Mouse (Mus musculus): Measurements from ENCODE around the gene Adam19. TPM values are rescaled to one million over a fixed set of nuclear protein-coding genes. Genes with fewer than 3 reads are reported as not detected.

Adam19 gene
- polyA plus RNA-seq, 1 experiment: 43.2 TPM

DNA sequence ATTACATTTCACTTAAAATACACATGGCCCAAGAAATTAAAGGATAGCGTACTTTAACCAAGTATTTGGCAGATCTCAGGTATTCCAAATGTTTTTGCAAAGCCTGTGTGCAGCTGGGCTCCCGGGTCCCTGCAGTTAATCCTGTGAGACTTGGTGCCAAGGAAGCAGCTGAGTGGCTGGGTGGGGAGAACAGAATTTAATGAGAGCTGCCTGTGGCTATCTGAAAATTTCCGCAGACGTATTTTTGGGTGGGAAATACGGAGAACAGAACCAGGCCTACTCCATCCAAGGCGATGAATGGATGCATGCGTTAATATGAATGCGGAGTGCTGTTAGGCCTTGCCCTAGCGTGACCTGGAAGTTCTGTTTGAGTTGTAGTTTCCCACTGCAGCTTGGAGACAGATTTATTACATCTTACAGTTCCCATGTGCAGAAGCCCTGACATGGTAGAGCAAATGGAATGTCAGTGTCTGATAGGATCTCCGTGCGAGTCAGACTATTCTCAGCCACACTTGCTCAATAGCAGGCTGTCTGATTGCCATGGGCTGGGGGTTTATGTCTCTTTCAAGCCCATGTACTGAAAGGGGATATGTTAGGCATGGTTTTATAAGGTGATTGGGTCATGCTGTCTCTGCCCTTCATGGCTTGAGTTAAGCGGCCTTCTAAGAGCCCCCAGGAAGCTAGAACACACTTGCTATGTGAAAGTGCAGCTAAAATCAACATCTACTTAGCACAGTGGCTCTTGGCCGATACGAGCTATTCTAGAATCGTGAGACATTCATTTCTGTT, 17.5 kb downstream of the Adam19 start:
- Histone ChIP-seq H3K4me2 (ENCODE audit: low read depth) (peak overlapping the region; percentile 80), H3K27me3 (ENCODE audit: control insufficient read depth, insufficient read depth, insufficient read length) (no peaks in the 10 kb centered on the region), H3K36me3 (ENCODE audit: control insufficient read depth, insufficient read depth) (peaks cover 30% of the 10 kb centered on the region), H3K4me3 (no peak overlapping the region), H3ac (ENCODE audit: control insufficient read depth, insufficient read length) (peak overlapping the region; percentile 8), H3K79me2 (ENCODE audit: control insufficient read depth, insufficient read depth) (peaks cover 32% of the 10 kb centered on the region)
- TF ChIP-seq TCF3 (IDR thresholded peaks at IDR 0.05; ENCODE audit: insufficient read length, low read depth): peak; percentile 67
- no peak for TF ChIP-seq MAX (IDR thresholded peaks at IDR 0.05; ENCODE audit: low read depth)
- TF ChIP-seq MYOD1 (IDR thresholded peaks at IDR 0.05; ENCODE audit: control insufficient read depth in 1 of 3, insufficient read length in 2 of 3, low read depth in 2 of 3): peak; percentile 62 to 80 (median 63)
- TF ChIP-seq MYOG (IDR thresholded peaks at IDR 0.05; ENCODE audit: control insufficient read depth in 1 of 3, insufficient read depth in 1 of 3, insufficient read length in 2 of 3, low read depth in 2 of 3): peak in 2 of 3 experiments; percentile 87
- no peak for TF ChIP-seq POLR2A (IDR thresholded peaks at IDR 0.05; ENCODE audit: insufficient read length, low read depth)
- no peak for TF ChIP-seq E2F4 (IDR thresholded peaks at IDR 0.05; ENCODE audit: insufficient read depth)
- peak; percentile 49 for TF ChIP-seq POLR2AphosphoS2 (IDR thresholded peaks at IDR 0.05; ENCODE audit: insufficient read length, low read depth)
- TF ChIP-seq TCF12 (IDR thresholded peaks at IDR 0.05; ENCODE audit: insufficient read depth, poor library complexity, severe bottlenecking): peak; percentile 97
- TF ChIP-seq CEBPB (IDR thresholded peaks at IDR 0.05; ENCODE audit: insufficient read depth, poor library complexity, severe bottlenecking): peak; percentile 79
- TF ChIP-seq SRF (IDR thresholded peaks at IDR 0.05; ENCODE audit: control insufficient read depth, insufficient read length, low read depth): no peak

DNA sequence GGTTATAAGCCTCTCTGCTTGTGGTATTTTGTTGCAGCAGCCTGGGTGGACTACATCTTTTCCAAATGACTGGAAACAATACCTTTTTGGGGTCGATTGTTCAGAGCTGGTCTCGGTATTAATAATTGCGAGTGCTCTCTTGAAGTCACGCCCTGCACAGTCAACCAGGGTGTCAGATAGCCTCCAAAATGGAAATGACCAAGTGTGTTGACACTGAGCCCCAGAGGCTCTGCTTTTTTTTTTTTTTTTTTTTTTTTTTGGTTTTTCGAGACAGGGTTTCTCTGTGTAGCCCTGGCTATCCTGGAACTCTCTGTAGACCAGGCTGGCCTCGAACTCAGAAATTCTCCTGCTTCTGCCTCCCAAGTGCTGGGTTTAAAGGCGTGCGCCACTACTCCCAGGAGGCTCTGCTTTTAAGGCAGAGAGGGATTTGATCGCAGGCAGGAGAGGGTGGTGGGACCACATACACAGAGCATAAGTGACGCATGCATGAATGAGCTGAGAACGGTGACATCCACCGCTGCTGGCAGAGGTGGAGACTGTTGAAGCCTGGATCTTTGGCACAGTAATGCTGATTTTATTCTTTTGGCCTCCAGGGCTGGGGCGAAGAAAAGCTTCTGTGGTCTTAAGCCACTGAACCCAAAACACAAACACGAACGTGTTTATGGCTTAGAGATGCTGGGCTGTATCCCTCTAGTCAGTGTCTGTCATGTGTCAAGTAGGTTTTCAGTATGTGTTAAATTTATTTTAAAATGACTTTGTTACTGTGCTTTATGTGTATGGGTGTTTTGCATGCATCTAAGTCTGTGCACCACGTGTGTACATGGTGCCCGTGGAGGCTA, 18.3 kb downstream of the Adam19 start:
- TF ChIP-seq POLR2AphosphoS2 (IDR thresholded peaks at IDR 0.05; ENCODE audit: insufficient read length, low read depth) (no peak), POLR2A (IDR thresholded peaks at IDR 0.05; ENCODE audit: insufficient read length, low read depth) (peak; percentile 28)
- Histone ChIP-seq H3K79me2 (ENCODE audit: control insufficient read depth, insufficient read depth) (peaks cover 35% of the 10 kb centered on the region), H3K4me3 (no peak overlapping the region), H3K27me3 (ENCODE audit: control insufficient read depth, insufficient read depth, insufficient read length) (no peaks in the 10 kb centered on the region), H3K36me3 (ENCODE audit: control insufficient read depth, insufficient read depth) (peaks cover 37% of the 10 kb centered on the region), H3K4me2 (ENCODE audit: low read depth) (peak overlapping the region; percentile 80), H3ac (ENCODE audit: control insufficient read depth, insufficient read length) (peak overlapping the region; percentile 8)

GRCm38 (mm10) chr11:46075507-46075906, 19.7 kb downstream of the Adam19 start:
- Histone ChIP-seq H3K79me2 (ENCODE audit: control insufficient read depth, insufficient read depth) (peaks cover 42% of the 10 kb centered on the region), H3K36me3 (ENCODE audit: control insufficient read depth, insufficient read depth) (peaks cover 37% of the 10 kb centered on the region), H3ac (ENCODE audit: control insufficient read depth, insufficient read length) (no peak overlapping the region), H3K4me3 (no peak overlapping the region), H3K4me2 (ENCODE audit: low read depth) (no peak overlapping the region), H3K27me3 (ENCODE audit: control insufficient read depth, insufficient read depth, insufficient read length) (no peaks in the 10 kb centered on the region)
- TF ChIP-seq CEBPB (IDR thresholded peaks at IDR 0.05; ENCODE audit: insufficient read depth, poor library complexity, severe bottlenecking) (no peak), USF1 (IDR thresholded peaks at IDR 0.05; ENCODE audit: low read depth) (no peak), POLR2AphosphoS2 (IDR thresholded peaks at IDR 0.05; ENCODE audit: insufficient read length, low read depth) (no peak), REST (IDR thresholded peaks at IDR 0.05; ENCODE audit: insufficient read depth, insufficient read length) (no peak), TCF12 (IDR thresholded peaks at IDR 0.05; ENCODE audit: insufficient read depth, poor library complexity, severe bottlenecking) (no peak), TCF3 (IDR thresholded peaks at IDR 0.05; ENCODE audit: insufficient read length, low read depth) (no peak)

- Histone ChIP-seq H3K79me2 (ENCODE audit: control insufficient read depth, insufficient read depth) (peaks cover 48% of the 10 kb centered on the region), H3ac (ENCODE audit: control insufficient read depth, insufficient read length) (no peak overlapping the region), H3K4me3 (no peak overlapping the region), H3K36me3 (ENCODE audit: control insufficient read depth, insufficient read depth) (peaks cover 42% of the 10 kb centered on the region), H3K4me2 (ENCODE audit: low read depth) (no peak overlapping the region), H3K27me3 (ENCODE audit: control insufficient read depth, insufficient read depth, insufficient read length) (no peaks in the 10 kb centered on the region)
- TF ChIP-seq POLR2A (IDR thresholded peaks at IDR 0.05; ENCODE audit: insufficient read length, low read depth) (no peak), MYOG (IDR thresholded peaks at IDR 0.05; ENCODE audit: control insufficient read depth in 1 of 3, insufficient read depth in 1 of 3, insufficient read length in 2 of 3, low read depth in 2 of 3) (no peak), MYOD1 (IDR thresholded peaks at IDR 0.05; ENCODE audit: control insufficient read depth in 1 of 3, insufficient read length in 2 of 3, low read depth in 2 of 3) (no peak), USF1 (IDR thresholded peaks at IDR 0.05; ENCODE audit: low read depth) (no peak), SRF (IDR thresholded peaks at IDR 0.05; ENCODE audit: control insufficient read depth, insufficient read length, low read depth) (no peak), TCF3 (IDR thresholded peaks at IDR 0.05; ENCODE audit: insufficient read length, low read depth) (no peak), CEBPB (IDR thresholded peaks at IDR 0.05; ENCODE audit: insufficient read depth, poor library complexity, severe bottlenecking) (no peak), MAX (IDR thresholded peaks at IDR 0.05; ENCODE audit: low read depth) (no peak), POLR2AphosphoS2 (IDR thresholded peaks at IDR 0.05; ENCODE audit: insufficient read length, low read depth) (no peak)
These were observed 20.8 kb downstream of the Adam19 start for GRCm38 (mm10) chr11:46076442-46077158.

Data from myocyte (in vitro differentiated cells).